Mouse (Mus musculus) G1E (cell line): ENCODE measurements around the gene Clcf1.

Experiments
- CTCF ChIP-seq: IDR thresholded peaks from 2 replicates; pipeline ENCODE4 v1.5.1; 2012; ENCODE audit warnings: low read depth, low read length, inconsistent platforms, mixed read lengths
- GATA1 ChIP-seq: IDR thresholded peaks from 2 replicates; pipeline ENCODE4 v1.6.1; 2012; ENCODE audit warnings: borderline replicate concordance, low read length, inconsistent platforms, mixed read lengths

DNA sequence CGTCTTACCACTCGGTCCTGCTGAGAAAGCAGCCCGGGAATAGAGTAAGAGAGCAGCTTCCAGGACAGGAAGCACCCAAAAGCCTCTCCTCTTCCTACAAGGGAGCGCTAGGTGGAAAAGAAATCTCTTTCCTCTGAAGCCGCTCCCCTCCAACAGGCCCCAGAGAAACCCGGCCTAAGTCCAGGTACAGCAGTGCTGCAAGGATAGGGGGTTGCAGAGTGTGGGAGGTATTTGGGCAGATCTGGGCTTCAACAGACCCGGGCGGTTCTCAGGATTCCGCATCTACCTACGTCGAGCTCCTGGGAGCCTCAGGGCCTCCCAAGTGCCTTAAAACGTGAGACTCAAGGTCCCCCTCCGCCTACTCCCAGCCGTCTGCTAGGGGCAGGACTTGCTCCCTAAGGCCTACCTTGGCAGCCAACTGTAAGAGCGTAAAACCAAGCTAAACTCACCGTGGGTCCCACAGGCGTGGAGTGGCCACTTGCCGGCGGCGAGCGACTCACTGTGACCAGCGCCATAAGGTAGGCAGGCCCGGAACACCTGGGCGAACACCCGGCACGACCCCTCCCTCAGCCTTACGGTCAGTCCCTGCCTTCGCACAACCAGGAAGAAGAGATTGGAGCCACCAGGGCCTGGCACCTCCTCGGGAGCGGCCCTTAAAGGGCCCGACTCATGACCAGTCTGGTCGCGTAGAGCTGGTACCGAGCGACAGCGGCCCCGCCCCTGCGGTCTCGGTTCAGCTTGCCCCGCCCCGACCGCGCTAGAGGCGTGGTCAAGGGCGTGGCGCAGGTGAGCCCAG lies 54.7 kb downstream of the Clcf1 start, which contains the start of gene Ssh3:
- no peak for TF ChIP-seq CTCF
- no peak for TF ChIP-seq GATA1
